Mouse (Mus musculus): Measurements from ENCODE around the gene Uqcr11.

Uqcr11 gene

DNA sequence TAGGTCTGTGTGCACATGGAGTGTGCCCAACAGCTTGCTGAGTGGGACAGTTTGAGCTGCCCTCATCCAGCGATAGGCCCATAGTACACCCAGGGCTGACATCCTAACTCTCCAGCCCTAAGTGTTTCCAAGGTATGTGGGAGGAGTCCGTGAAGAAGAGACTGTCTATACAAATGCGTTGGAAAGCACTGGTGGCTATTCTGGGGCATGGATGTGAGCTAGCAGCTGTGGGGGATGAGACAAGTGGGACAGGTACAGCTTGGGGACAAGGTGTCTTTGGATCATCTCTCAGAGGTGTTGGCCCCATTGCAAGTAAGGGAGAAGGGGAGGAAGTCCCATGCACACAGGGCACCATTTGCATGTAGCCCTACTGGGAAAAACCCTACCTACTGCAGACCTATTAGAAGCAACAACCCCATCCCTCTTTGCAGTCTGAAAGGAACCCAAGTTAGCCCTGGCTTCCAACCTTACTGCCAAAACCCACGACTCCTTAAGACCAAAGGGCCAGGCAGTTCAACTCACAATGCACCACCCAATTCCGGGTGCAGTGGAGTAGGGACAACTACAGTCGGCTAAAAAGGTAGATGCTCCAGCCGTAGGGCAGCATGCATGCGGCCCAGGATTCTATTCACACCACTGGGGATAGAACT is 9.0 kb downstream of the Uqcr11 start:
- no peak for DNase-seq

DNA sequence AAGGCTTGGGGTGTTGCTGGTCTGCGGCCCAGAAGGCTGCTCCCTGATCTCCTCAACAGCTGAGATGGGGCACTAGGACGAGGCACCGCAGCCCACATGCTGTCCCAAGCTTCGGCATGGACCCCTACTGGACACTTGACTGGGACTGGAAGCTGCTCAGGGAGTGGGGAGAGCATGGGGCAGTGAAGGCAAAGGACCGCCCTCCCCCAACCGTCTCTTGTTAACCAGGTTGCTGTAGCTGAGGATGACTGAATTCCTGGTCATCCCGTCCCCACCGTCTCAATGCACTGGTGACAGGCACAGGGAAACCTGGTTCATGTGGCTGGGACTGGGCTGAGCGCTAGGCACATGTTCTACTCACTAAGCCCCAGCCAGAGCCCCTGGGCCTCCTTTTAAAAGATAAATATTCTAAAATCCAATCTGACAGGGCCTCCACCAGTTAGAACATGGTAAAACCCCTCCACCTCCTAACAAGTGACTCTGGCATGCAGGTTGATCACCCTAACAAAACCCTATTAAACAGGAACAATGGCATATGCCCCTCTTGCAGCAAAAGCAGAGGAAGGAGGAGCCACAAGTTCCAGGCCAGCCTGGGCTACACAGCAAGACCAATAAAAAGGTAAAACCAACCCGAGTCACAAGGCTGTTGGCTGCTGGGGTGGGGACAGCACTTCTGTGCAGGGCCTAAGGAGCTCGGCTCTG is 9.7 kb downstream of the Uqcr11 start:
- DNase-seq = no peak

DNA sequence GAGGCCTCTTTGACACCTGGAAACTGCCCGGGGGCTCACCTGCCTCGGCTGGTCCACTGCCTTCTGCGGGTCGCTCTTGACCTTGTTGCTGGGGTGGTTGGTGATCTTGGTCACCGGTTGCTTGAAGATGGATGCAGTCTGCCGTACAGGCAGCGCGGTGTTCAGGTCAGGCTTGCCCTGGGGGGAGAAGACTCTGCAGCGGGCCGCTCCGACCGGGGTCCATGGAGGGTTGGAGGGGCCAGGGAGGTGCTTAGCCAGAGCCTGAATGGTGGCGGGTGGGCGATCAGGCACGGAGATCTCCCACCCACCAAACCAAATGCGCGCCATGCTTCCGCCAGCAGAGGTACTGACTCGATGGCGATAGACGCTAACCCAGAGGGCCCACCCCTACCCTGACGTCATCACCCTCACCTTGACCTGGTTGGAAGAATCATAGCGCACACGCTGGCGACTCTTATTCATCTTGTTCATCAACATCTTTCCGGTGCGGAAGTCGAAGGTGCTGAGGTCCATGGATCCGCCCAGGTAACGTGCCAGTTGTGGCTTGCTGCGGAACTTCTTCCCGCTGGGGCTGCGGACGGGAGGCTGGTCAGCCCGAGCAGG is 11.5 kb downstream of the Uqcr11 start:
- DNase-seq = no peak

DNA sequence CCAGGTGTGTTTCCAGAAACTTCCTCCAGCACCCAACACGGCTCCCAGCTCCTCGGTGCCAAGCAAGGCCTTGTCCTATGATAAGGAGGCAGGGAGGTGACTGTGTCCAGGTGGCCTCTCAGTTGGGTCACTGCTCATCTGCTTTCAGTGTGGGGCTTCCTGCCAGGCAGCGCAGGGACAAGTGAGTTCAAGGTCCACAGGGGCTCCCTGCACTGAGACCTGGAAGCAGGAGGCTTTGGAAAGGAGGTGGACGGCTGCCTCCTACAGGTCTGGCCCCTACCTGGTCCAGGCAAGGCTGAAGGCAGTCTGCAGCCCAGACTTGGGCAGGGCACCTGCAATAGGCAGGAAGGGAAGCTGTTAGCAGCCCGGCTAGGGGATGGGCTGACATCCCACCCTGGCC is 13.9 kb downstream of the Uqcr11 start:
- no peak for DNase-seq

DNA sequence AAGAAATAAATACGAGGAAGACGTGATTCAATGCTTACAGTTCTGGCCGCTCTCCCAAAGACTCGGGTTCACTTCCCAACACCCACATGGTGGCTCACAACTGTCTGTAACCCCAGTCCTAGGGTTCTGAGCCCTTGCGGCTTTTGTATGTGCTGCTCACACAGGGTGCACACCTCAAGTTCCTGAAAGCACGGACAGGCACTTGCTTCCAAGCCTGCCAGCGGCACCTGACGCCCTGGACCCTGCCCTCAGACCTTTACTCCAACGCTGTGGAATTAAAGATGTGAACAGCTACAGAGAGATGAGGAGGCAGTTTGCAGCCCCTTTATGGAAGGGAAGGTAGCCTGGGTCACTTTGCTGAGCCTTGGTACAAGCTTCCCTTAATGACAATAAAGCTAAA is 15.9 kb downstream of the Uqcr11 start:
- no peak for DNase-seq

DNA sequence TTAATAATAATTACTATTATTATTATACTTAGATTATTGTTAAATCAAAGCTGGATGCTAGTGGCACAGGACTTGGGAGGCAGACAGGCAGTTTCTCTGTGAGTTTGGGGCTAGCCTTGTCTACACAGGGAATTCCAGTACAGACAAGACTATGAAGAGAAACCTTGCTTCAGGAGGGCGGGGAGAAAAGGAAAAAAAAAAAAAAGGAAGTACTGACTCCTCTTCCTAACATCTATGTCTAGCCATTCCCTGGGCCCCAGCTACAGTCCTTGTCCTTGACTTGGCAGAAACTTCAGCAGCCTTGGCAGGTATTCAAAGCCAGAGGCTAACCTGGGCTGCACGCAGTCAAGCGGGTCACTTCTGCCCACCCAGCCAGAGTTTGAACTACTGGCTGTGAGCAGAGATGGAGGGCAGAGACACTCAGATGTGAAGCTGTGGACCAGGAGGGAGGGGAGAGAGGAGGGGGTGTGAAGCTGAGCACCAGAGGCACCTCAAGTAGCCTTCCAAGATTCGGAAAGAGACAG is 17.4 kb downstream of the Uqcr11 start:
- no peak for DNase-seq

DNA sequence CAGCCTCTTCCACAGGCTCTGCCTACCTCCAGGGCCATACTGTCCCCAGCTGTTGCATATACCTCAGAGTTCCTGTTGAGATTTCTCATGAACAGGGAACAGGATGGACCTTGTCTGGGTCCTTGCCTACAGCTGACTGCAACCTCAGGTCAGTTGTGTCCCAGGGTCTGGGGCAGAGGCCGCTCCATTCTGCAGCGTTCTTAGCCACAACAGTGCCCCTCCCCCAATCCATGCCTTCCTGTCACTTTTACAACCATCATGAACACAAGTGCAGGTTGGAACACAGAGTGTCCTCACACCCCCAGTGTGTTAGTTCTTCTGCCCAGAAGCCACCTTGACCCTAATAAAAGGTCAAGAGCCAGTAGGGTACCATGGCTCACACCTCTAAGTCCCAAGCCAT is 17.9 kb downstream of the Uqcr11 start:
- DNase-seq = no peak

DNA sequence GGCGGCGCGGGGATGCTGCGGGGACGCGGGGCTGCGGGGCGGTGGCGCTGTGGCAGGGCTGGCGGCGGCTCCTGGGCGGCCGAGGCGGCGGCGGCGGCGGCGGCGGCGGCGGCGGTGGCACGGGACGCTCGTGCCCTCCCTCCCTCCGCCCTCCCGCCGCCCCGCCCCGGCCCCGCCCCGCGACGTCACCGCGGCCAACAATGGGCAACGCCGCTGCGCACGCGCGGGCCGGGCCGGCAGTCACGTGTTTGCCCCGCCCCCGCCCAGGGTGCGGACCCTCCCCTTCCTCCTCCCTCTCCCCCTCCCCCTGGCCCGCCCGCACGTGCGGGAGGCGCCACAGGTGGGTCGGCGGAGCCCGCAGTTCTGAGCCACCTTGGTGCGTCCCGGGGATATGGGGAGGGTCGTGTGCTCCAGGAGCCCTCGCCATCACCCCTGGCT is 19.1 kb downstream of the Uqcr11 start, which contains the start of gene Mex3d:
Mex3d (minus strand) TSS at position 138 of the 438 bp plus-strand sequence.
- DNase-seq = peak; percentile 81 to 95

DNA sequence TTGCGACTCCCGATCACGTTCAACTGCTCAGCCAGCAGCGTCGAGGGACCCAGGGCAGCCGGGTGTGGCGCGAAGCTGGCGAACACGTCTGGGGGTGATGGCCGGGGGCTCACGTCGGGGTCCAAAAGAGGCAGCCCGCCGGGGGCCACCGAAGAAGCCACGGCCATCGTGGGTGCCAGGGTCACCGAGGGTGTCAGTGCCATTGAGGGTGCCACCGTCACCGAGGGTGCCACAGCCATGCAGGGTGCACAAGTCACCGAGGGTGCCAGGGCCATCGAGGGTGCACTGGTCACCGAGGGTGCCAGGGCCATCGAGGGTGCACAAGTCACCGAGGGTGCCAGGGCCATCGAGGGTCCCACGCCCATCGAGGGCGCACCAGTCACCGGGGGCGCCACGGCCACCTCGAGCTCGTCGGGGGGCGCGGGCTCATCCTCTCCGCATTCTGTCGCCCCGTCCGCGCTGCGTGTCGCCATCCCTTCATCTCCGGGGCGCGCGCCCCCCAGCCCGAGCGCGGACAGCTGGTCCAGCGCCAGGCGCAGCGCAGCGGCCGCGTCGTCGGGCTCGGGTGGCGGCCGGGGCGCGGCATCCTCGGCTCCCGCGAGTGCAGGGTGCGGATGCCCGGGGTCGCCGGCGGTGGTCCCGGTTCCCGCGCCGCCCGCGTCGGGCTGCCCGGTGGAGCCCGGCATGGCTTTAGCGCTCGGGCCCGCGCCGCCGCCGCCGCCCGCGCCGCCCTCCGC is 19.7 kb downstream of the Uqcr11 start:
- peak in 1 of 2 experiments; percentile 56 for DNase-seq

DNA sequence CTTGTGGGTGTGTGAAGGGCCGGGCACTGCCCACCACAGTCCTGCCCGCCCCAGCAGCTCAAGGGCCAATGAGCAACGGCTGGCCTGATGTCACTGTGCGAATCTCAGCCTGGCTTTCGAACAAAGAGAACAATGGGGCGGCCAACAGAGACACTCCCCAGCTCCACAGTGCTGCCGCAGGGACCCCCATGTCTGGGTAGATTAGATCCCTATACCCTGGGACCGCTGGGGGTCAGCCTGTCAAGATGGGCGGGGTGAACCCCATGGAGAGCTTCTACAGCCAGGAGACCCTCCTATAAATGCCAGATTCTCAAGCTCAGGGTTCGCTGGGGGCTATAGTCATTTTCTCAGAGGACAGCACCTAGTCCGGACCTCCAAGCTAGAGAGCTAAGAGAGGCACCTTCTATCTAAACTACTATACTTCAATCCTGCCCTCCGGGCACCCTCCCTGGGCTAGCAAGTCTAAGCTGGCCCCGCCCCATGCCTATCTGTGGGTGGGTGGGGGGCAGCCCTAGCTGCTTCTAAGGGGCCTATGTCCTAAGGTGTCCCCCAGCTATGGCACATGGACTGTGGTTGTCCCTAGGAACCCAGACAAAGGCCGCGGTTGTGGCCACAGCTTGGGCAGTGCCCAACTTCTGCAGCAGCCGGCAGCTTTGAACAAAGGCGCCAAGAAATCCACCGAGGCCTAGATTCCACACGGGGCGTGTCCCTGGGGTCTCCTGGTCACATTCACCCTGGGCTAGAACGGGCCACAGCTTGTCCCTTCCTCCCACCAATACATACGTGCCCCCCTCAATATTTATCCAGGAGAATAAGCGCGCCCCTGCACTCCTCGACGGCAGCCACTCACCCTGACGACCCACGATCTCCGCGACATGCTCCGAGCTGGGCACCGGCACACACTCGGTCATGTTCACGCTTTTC is 20.6 kb downstream of the Uqcr11 start:
- DNase-seq = no peak

DNA sequence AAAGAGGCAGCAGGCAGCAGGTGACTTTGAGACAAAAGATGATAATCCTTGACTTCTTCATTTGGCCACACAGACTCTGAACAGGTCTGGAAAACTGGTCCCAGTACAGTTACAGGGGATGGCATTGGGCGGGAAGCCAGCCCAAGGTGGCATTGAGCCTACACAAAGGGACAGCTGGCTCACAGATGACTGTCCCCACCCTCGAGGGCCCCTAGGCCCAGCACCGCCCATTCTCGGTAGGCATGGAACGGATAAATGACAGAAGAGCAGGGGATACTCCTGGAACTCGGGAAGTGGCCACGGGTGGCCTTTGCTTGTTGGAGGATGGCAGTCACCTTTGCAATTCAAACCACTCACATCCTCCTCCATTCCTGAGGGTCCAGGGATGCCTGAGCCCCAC is 21.3 kb downstream of the Uqcr11 start:
- no peak for DNase-seq

DNA sequence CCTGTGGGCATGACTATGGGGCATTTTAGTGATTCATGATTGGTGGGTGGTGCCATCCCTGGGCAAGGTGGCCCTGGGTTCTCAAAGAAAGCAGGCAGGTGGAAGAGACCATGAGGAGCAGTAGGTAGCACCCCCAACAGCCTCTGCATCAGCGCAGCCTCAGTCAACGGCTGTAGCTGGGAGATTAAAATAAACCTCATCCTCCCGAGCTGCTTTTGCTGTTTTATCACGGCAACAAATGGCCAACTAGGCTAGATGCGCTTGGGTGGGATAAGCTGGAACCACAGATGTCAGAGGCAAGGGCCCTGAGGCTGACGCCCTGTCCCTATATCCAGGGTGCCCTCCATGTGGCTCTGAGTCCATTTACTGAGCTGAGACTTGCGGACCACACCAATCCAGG is 21.9 kb downstream of the Uqcr11 start:
- no peak for DNase-seq

DNA sequence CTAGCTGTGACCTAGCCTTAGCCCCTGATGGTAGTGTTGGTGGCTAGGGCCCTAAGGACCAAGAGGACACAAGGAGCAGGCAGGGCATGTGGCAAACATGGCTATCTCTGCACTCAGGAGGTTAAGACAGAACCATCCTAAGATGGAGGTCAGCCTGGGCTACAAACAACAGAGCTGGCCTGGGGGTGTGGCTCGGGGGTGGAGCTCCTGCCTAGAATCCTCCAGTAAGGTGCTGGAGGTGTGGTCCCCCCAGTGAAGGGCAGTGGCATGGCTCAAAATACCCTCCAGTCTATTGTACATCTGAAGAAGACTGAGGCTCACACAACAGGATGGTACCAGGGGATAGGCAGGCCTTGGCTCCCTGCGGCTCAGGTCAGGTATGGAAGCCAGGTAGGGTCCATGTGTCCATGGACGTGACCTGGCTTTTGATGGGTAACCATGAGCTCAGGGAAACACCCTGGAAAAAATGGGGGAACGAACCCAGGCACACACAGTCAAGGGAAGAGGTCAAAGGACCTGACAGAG is 22.5 kb downstream of the Uqcr11 start:
- DNase-seq = no peak

DNA sequence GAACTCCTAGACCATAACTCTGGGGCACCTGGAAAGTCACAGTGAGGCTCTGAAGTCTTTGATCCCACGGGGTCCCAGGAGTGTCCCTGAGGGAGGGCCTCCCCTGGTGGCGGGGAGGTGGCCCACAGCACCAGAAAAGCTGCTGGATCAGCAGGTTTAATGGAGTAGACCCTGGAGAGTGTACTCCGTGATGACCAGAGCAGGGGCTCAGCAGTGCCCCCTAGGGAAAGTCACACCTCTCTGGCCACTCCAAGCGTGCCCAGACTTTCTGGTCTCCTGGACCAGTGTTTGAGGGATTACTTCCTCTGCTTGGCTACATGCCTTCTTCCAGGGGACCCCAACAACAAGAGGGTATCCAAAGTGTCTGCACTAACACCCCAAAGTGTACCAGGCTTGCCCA is 23.2 kb downstream of the Uqcr11 start:
- no peak for DNase-seq

DNA sequence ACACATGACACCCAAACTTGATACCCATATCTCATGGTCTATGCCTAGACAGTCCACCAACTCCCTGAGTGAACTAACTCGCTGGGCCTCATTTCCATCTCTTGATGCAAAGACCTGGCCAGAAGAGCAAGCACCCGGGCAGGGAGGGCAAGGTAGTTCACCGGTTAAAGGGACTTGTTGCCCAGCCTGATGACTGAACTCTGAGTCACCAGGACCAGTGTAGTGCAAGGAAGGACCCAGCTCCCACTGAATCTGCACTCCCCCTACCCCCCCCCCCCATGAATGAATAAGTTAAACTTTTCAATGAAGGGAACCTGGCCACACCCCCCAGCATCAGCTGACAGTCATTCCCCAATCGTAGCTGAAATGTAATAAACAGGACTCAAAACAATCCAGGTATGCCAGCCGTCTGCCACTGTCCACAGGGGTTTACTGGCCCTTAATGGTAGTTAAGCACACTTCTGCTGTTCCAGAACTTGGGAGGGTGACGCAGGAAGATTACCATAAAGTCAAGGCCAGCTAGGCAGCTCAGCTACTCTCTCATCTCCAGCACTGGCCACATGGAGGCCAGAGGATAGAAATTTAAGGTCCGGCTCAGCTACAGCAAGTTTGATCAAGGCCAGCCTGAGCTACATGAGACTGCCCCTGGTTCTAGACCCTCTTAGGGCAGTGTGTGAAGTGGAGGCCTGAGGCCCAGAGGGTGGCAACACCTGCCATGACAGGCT is 23.8 kb downstream of the Uqcr11 start:
- DNase-seq = no peak

DNA sequence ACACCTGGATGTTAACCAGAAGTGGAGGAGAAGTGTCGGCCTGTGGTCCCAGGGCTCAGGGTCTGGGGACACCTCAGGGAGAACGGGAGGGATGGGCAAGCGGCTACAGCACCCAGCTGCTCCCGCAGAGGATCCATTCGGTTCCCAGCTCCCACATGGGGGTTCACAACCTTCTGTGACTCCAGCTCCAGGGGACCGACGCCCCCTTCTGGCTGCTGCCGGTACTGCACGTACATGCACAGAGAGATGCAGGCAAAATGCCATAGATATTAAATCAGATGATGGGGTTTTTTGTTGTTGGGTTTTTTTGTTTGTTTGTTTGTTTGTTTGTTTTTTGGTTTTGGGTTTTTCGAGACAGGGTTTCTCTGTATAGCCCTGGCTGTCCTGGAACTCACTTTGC is 28.9 kb downstream of the Uqcr11 start:
- no peak for DNase-seq

DNA sequence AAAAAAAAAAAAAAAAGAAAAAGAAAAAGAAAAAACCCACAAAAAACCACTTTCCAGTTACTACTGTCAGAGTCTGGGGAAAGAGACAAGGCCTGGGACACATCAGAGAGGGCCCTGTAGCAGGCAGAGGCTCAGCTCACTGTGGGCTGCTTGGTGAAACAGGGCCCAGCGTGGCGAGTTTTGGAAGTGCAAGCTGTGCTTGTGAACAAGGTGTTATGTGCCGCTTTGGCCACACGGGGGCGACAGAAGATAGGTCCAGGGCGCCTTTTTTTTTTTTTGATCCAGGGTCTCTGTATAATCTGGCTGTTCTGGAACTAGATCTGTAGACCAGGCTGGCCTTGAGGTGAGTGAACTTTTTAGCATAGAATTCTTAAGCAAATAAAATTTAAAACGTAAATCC is 30.5 kb downstream of the Uqcr11 start:
- peak; percentile 92 to 93 for DNase-seq

DNA sequence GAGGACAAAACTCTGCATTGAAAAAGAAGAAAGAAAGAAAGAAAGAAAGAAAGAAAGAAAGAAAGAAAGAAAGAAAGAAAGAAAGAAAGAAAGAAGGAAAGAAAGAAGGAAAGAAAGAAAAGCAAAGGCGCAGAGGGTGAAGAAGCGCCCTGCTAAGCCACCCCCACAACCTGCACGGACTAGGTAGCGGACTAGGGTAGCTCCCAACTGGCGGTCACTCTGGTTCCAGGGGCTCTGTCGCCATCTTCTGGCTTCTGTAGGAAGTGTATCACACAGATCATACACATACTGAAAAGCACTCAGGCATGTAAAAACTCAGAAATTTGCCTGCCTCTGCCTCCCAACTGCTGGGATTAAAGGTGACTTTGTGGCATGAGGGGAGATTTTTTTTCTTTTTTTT is 32.6 kb downstream of the Uqcr11 start:
- DNase-seq = peak; percentile 90

DNA sequence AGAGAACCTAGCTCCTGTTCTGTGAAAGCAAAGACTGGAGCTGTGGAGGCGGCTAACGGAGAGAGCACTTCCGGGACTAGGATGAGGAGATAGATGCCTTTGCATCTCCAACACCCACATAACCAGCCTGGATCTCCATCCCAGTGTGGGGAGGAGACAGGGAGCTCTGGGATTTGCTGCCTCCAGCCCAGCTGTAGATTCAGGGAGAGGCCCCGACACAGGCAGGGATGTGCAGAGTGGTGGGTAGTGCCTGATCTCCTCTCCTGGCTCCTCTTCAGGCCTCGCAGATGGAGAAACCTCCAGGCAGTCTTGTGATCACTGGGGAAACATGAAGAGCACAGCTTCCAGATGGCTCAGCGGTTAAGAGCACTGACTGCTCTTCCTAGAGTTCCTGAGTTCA is 33.9 kb downstream of the Uqcr11 start:
- no peak for DNase-seq

DNA sequence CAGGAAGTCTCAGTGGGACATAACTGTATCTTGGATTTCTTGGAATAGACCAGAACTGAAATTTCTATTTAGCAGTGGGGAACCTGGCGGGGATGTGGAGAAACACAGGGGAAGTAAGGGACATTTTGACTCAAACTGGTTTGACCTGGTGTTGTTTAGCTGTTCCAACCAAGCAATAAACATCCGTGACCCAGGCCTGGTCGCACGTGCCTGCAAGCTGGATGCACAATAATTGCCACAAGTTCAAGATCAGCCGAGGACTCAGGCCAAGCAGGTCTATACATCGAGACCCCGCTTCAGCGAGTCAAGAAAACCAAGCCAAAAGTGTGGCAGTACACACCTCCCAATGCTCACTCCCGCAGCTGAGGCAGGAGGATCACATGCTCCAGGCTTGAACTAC is 34.6 kb downstream of the Uqcr11 start:
- DNase-seq = no peak

DNA sequence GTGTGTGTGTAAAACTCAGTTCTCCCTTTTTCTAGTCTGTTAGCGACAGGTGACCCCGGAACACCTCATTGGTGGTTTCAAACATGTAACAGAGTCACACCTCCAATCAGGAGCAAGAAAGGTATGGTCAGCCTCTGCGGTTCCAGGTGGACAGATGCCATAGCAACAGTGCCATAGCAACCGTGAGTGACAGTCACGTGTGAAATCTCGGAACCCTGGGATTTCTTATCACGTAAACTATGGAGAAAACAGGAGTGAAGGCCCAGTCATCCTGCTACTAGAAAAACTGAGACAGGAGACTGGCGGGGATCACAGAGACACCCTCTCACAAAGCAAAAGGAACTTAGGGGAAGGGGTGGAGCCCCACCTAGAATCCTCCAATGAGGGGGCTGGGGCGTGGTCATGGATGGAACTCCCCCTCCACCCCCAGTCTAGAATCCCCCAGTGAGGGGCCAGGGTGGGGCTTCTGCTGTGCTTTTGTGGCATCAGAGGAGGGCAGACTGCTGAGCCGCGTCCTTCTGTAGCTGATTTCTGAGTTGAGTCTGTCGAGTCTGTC is 35.1 kb downstream of the Uqcr11 start:
- peak; percentile 62 to 79 for DNase-seq
